Mouse (Mus musculus): ENCODE data around the gene Cox6a1. TPM values are rescaled to one million over a fixed set of nuclear protein-coding genes. Genes with fewer than 3 reads are reported as not detected.
A peak's percentile ranks its signal among the peaks of the same experiment; 100 is the strongest.
"Not testable (repeated sequence)": the region's sequence is repeated elsewhere in the genome, so short reads cannot be mapped to it uniquely, and the experiment has no call there.

Cox6a1 gene
- polyA plus RNA-seq, 1 experiment from 2014 or later: 803 TPM

DNA sequence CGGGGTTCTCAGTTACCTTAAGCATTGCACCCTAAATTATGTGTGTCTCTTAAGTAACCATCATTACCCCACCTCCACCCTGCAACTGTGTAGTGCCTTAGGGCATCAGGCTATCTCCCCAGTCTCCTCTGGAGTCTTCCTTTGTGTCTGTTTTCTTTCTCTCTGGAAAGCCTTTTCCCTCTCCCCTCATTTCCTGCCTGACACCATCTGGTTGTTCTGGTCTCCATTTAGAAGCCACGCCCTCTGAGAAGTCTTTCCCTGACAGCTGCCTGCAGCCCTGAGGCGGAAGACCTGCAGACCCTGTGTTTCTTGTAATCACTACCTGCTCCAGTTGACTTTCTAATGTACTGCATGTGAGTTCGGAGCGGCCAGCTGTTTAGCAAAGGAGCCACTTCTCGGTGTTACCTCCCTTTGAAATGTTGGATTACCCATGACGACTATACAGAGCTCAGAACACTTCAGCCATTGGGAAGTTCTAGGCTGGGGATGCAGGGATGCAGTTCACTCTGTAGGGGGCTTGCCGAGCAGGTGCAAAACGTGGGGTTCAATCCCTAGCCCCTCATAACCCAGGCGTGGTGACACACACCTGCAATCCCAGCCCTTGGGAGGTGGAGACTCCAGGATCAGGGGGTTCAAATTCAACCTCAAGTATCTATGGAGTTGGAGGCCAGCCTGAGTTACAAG is 31.0 kb downstream of the Cox6a1 start:
- peak; percentile 54 for DNase-seq (ENCODE audit: low spot score)
- Histone ChIP-seq H3K9me3 (ENCODE audit: control insufficient read depth, low read length) (no peaks in the 10 kb centered on the region), H3K27ac (ENCODE audit: low read depth, low read length) (peak overlapping the region; percentile 91), H3K4me1 (ENCODE audit: control insufficient read depth, insufficient read depth, low read length) (peaks cover 25% of the 10 kb centered on the region), H3K4me2 (ENCODE audit: low read depth) (peak overlapping the region; percentile 13), H3K4me3 (ENCODE audit: low read depth, low read length) (no peak overlapping the region), H3K27me3 (ENCODE audit: control insufficient read depth, insufficient read depth, low read length) (no peaks in the 10 kb centered on the region), H3K36me3 (ENCODE audit: control insufficient read depth, insufficient read depth, low read length) (no peaks in the 10 kb centered on the region), H3K9ac (ENCODE audit: low read length) (peak overlapping the region; percentile 27)
- 2% methylated on average over 10 of the region's 10 CpGs for WGBS
- ATAC-seq (ENCODE audit: insufficient read depth, low FRiP score, low TSS enrichment): peak; percentile 67

DNA sequence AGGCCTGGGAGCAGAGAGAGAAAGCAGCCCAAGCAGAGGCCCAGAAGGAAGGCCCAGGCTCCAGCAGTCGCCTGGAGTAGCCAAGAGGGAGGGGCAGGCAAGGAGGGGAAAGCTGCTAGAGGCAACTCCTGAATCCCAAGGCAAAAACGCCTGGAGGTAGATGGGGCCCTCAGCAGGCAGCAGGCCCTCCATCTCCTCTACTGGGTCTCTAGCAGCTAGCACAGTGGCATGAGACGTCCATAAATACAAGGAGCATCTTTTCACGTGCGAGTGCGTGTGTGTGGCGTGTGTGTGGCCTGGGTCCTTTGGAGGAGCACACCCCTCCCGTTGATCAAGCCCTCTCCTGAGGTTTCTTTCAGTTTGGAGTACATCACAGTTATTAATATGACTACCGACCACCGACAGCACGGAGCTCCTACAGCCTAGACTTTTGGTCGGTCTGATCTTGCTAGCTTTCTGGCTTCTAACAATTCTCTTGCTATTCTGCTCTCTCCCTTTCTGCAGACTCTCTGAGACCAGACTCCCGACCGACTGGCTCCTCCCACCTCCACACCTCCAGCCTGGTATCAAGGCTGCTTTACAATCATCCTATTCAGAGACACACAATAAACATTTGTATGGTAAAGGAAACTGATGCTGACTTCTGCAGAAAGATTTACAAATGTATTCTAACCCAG is 31.7 kb downstream of the Cox6a1 start:
- peak; percentile 52 for DNase-seq (ENCODE audit: low spot score)

DNA sequence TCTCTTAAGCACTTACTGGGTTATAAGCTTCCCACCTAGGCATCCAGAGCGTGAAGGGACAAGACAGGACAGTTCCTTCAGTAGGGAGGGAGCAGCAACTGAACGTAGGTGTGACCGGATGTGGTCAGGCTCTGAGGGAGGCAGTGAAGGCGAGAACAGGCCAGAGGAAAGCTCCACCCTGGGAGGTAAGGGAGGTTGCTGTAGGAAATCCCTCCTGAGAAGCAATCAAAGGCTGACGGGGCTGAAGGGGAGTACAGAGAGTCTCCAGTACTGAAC is 35.2 kb downstream of the Cox6a1 start:
- no peak overlapping the region for H3K4me2 ChIP-seq (ENCODE audit: low read depth)
- H3K27me3 ChIP-seq (ENCODE audit: control insufficient read depth, insufficient read depth, low read length): no peaks in the 10 kb centered on the region
- no peak overlapping the region for H3K4me3 ChIP-seq (ENCODE audit: low read depth, low read length)
- no peak overlapping the region for H3K27ac ChIP-seq (ENCODE audit: low read depth, low read length)
- H3K9me3 ChIP-seq (ENCODE audit: control insufficient read depth, low read length): no peaks in the 10 kb centered on the region
- peaks cover 18% of the 10 kb centered on the region for H3K4me1 ChIP-seq (ENCODE audit: control insufficient read depth, insufficient read depth, low read length)
- H3K36me3 ChIP-seq (ENCODE audit: control insufficient read depth, insufficient read depth, low read length): no peaks in the 10 kb centered on the region
- DNase-seq (ENCODE audit: low spot score) (no peak), ATAC-seq (ENCODE audit: insufficient read depth, low FRiP score, low TSS enrichment) (no peak)
- 35% methylated on average over 5 of the region's 5 CpGs for WGBS
- no peak overlapping the region for H3K9ac ChIP-seq (ENCODE audit: low read length)

More for the DNA sequence above, 31.7 kb downstream of the Cox6a1 start:
- no peaks in the 10 kb centered on the region for H3K27me3 ChIP-seq (ENCODE audit: control insufficient read depth, insufficient read depth, low read length)
- peak overlapping the region; percentile 91 for H3K27ac ChIP-seq (ENCODE audit: low read depth, low read length)
- 0 out of 2 replicates have a peak, but pooled peaks have one; percentile 13 for ATAC-seq (ENCODE audit: insufficient read depth, low FRiP score, low TSS enrichment)
- peak overlapping the region; percentile 27 for H3K9ac ChIP-seq (ENCODE audit: low read length)
- H3K4me3 ChIP-seq (ENCODE audit: low read depth, low read length): no peak overlapping the region
- peak overlapping the region; percentile 13; the same call in 1 of the 2 replicates for H3K4me2 ChIP-seq (ENCODE audit: low read depth)
- H3K9me3 ChIP-seq (ENCODE audit: control insufficient read depth, low read length): no peaks in the 10 kb centered on the region
- H3K4me1 ChIP-seq (ENCODE audit: control insufficient read depth, insufficient read depth, low read length): peaks cover 25% of the 10 kb centered on the region
- 7% methylated on average over 14 of the region's 14 CpGs for WGBS
- no peaks in the 10 kb centered on the region for H3K36me3 ChIP-seq (ENCODE audit: control insufficient read depth, insufficient read depth, low read length)

DNA sequence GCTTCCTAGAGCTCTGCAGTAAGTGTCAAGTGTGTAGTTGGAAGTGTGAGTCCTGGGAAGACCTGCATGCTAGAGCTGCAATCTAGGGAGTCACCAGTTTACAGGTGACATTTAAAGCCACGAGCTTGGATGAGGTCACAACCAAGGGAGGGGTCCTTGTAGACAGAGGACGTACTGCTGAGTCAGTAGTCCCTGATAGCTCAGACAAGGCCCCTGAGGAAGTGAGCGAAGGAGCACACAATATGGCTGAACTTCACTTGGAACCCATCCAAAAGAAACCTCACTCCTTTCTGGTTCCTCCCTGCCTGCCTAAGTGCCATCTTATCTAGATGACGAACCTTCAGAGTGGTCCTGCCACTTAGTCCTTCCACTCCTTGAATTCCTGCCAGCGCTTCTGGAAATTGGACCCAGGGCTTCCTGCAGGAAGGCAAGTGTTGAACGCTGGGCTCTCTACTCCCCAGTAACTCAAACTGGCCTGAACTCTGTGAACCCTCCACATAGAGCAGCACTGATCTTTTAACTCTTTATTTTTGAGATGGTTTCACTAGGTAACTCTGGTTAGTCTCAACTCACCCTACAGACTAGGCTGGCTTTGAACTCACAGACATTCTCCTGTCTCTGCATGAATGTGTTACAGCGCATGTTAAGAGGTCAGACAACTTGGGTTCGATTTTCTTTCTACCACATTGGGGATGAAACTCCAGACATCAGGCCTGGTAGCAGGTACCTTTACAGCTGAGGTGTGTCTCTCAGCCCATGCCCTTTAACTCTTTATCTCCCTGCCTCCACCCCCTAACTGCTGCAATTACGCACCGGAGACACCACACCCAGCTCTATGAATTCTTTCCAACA is 35.7 kb downstream of the Cox6a1 start:
- Histone ChIP-seq H3K9ac (ENCODE audit: low read length) (no peak overlapping the region), H3K4me2 (ENCODE audit: low read depth) (no peak overlapping the region), H3K27me3 (ENCODE audit: control insufficient read depth, insufficient read depth, low read length) (no peaks in the 10 kb centered on the region), H3K27ac (ENCODE audit: low read depth, low read length) (no peak overlapping the region), H3K4me1 (ENCODE audit: control insufficient read depth, insufficient read depth, low read length) (peaks cover 15% of the 10 kb centered on the region), H3K9me3 (ENCODE audit: control insufficient read depth, low read length) (no peaks in the 10 kb centered on the region), H3K4me3 (ENCODE audit: low read depth, low read length) (no peak overlapping the region), H3K36me3 (ENCODE audit: control insufficient read depth, insufficient read depth, low read length) (no peaks in the 10 kb centered on the region)
- ATAC-seq (ENCODE audit: insufficient read depth, low FRiP score, low TSS enrichment) (no peak), DNase-seq (ENCODE audit: low spot score) (no peak)
- 86% methylated on average over 10 of the region's 10 CpGs for WGBS

DNA sequence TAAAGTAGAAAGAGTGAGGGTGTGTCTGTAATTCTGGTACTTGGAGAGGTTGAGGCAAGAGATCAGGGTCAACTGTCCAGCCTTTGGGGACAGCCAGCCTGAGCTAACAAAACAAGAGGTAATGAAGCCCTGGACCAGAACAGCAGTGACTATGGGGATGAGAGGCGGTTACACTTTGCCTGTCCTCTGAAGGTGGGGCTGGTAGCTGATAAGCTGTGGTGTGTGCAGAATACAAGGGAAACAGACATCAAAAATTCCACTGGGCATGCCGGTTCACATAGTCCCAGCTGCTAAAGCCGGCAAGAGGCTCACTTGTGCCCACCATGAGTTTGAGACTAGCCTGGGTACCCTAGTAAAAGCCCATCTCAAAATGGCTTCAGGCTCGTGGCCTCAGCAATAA is 36.4 kb downstream of the Cox6a1 start:
- no peaks in the 10 kb centered on the region for H3K9me3 ChIP-seq (ENCODE audit: control insufficient read depth, low read length)
- no peak for DNase-seq (ENCODE audit: low spot score)
- WGBS: 84% methylated on average over 4 of the region's 4 CpGs

DNA sequence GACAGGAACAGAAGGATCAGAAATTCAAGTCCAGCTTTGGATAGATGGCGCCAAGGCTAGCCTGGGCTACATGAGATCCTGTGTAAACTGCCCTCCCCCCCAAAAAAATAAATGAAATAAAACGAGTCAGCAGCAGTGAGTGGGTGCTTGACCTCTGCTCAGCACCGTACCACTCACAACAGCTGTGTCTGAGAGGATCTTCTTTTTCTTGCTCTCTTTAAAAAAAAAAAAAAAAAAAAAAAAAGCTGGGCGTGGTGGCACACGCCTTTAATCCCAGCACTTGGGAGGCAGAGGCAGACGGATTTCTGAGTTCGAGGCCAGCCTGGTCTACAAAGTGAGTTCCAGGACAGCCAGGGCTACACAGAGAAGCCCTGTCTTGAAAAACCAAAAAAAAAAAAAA is 46.6 kb downstream of the Cox6a1 start:
- not testable (repeated sequence) for H3K4me3 ChIP-seq (ENCODE audit: low read depth, low read length); H3K4me2 ChIP-seq (ENCODE audit: low read depth); ATAC-seq (ENCODE audit: insufficient read depth, low FRiP score, low TSS enrichment)

More for the DNA sequence above, 36.4 kb downstream of the Cox6a1 start:
- no peaks in the 10 kb centered on the region for H3K36me3 ChIP-seq (ENCODE audit: control insufficient read depth, insufficient read depth, low read length)
- H3K9ac ChIP-seq (ENCODE audit: low read length): no peak overlapping the region
- H3K4me2 ChIP-seq (ENCODE audit: low read depth): no peak overlapping the region
- H3K27me3 ChIP-seq (ENCODE audit: control insufficient read depth, insufficient read depth, low read length): no peaks in the 10 kb centered on the region
- no peak for ATAC-seq (ENCODE audit: insufficient read depth, low FRiP score, low TSS enrichment)
- no peak overlapping the region for H3K4me3 ChIP-seq (ENCODE audit: low read depth, low read length)
- peaks cover 8% of the 10 kb centered on the region for H3K4me1 ChIP-seq (ENCODE audit: control insufficient read depth, insufficient read depth, low read length)
- H3K27ac ChIP-seq (ENCODE audit: low read depth, low read length): no peak overlapping the region

DNA sequence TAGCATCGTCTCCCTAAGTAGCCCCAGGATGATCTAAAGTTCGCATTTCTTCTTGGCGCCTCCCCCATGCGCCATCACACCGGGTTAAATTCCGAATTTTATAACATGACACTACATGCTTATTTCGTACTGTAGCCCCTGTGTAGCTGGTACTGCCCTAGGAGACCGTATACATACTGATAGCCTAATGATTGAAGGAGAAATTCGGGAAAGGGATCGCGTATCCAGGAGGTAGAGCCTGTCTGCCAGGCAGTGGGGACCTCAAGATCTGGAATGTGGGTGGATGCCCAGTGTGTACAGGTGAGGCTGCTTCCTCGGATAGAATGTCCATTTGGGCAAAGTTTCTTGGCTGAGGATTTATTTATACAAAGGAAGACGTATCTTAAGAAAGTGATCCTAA is 47.2 kb downstream of the Cox6a1 start:
- 30% methylated on average over 13 of the region's 13 CpGs for WGBS
- peaks cover 8% of the 10 kb centered on the region; the same call in 1 of the 2 replicates for H3K36me3 ChIP-seq (ENCODE audit: control insufficient read depth, insufficient read depth, low read length)
- H3K27ac ChIP-seq (ENCODE audit: low read depth, low read length): peak overlapping the region; percentile 56
- peak overlapping the region; percentile 19; the same call in 1 of the 2 replicates for H3K9ac ChIP-seq (ENCODE audit: low read length)
- ATAC-seq (ENCODE audit: insufficient read depth, low FRiP score, low TSS enrichment) (no peak), DNase-seq (ENCODE audit: low spot score) (no peak)
- H3K9me3 ChIP-seq (ENCODE audit: control insufficient read depth, low read length): no peaks in the 10 kb centered on the region
- peaks cover 9% of the 10 kb centered on the region for H3K4me1 ChIP-seq (ENCODE audit: control insufficient read depth, insufficient read depth, low read length)
- H3K27me3 ChIP-seq (ENCODE audit: control insufficient read depth, insufficient read depth, low read length): no peaks in the 10 kb centered on the region
- H3K4me2 ChIP-seq (ENCODE audit: low read depth): peak overlapping the region; percentile 50
- peak overlapping the region; percentile 87 for H3K4me3 ChIP-seq (ENCODE audit: low read depth, low read length)

More for the DNA sequence above, 46.6 kb downstream of the Cox6a1 start:
- not testable (repeated sequence) for H3K27ac ChIP-seq (ENCODE audit: low read depth, low read length); H3K4me1 ChIP-seq (ENCODE audit: control insufficient read depth, insufficient read depth, low read length); DNase-seq (ENCODE audit: low spot score); H3K9ac ChIP-seq (ENCODE audit: low read length); H3K9me3 ChIP-seq (ENCODE audit: control insufficient read depth, low read length); H3K36me3 ChIP-seq (ENCODE audit: control insufficient read depth, insufficient read depth, low read length); H3K27me3 ChIP-seq (ENCODE audit: control insufficient read depth, insufficient read depth, low read length)
- WGBS: 87% methylated on average over 3 of the region's 7 CpGs

DNA sequence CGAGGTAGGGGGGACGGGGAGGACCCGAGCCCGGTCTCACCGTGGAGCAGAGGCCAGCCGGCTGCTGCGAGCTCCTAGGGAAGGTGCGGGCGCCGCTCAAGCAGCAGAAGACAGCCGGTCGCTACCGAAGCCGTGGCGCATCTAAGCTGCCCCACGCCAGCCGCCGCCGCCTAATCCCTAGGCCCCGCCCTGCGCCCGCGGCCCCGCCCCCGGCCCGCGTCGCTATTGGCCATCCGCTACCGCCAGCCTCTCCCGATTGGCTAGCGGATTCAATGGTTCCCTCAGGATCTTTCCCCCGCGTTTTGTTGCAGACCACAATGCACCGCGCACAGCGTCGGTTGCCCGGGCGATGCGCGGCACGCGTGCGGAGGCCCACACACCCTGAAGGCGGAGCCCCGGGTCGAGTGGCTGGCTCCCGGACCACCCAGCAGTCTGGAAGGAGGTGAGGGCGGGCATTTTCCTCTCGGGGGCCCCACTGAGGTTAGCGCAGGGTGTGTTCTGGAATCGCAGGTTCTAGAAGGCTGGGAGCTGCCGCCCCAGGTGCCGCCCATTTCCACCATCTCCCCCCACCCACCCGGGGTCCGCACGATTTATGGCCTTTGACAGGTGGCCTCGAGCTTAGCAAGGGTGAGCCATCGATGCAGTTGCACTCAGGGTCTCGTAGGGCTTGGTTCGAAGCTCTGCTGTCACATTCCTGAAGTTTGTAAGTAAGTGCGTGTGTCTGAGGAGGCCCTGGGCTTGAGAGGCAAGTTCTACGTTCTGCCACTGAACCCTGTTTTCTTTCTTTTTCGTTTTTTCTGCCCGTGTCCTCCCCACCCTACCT is 47.8 kb downstream of the Cox6a1 start, which contains the start of gene Dynll1:
Dynll1 (minus strand) TSS at position 208 of the 823 bp plus-strand sequence.
- H3K4me3 ChIP-seq (ENCODE audit: low read depth, low read length): peak within 1 kb of the TSS; percentile 87
- peak within 1 kb of the TSS; percentile 87 for H3K27ac ChIP-seq (ENCODE audit: low read depth, low read length)
- no peaks in the 10 kb centered on the region for H3K27me3 ChIP-seq (ENCODE audit: control insufficient read depth, insufficient read depth, low read length)
- H3K36me3 ChIP-seq (ENCODE audit: control insufficient read depth, insufficient read depth, low read length): peaks cover 12% of the 10 kb centered on the region; the same call in 1 of the 2 replicates
- peaks cover 9% of the 10 kb centered on the region for H3K4me1 ChIP-seq (ENCODE audit: control insufficient read depth, insufficient read depth, low read length)
- under 1% methylated on average over 53 of the region's 66 CpGs for WGBS
- H3K9me3 ChIP-seq (ENCODE audit: control insufficient read depth, low read length): no peaks in the 10 kb centered on the region
- H3K4me2 ChIP-seq (ENCODE audit: low read depth): peak within 1 kb of the TSS; percentile 52
- ATAC-seq (ENCODE audit: insufficient read depth, low FRiP score, low TSS enrichment): peak; percentile 97
- peak within 1 kb of the TSS; percentile 75 for H3K9ac ChIP-seq (ENCODE audit: low read length)
- peak; percentile 100 for DNase-seq (ENCODE audit: low spot score)
